Mouse (Mus musculus) thymus, postnatal 0 days (tissue): ENCODE measurements around the gene A730061H03Rik. TPM values are rescaled to one million over a fixed set of nuclear protein-coding genes. Genes with fewer than 3 reads are reported as not detected.

Experiments used
- DNase-seq: peaks from one replicate; pipeline ENCODE4 v3.0.0-alpha.2; 2015; ENCODE audit warnings: low spot score
- polyA plus RNA-seq: library from polyadenylated mRNA; unstranded; fragments of >200 nt; fragmentation: Nextera tagmentation; extraction: Ambion mirVana; gene quantifications from 2 replicates; pipeline ENCODE4 v1.2.1, GENCODE M21; 2015

The A730061H03Rik gene
- polyA plus RNA-seq, result 2.1 and 3.2 TPM in 2 replicates

- peak; percentile 99 for DNase-seq
Measured at GRCm38 (mm10) chr14:55560202-55561073, at the start of gene A730061H03Rik. A730061H03Rik (minus strand) TSS chr14:55560406.

- no peak for DNase-seq
Measured at GRCm38 (mm10) chr14:55608339-55608738, 48.1 kb upstream of the A730061H03Rik start.

GRCm38 (mm10) chr14:55605743-55606459, 45.7 kb upstream of the A730061H03Rik start:
- DNase-seq, result no peak

- DNase-seq, result no peak
Measured at GRCm38 (mm10) chr14:55604823-55605222, 44.6 kb upstream of the A730061H03Rik start.

GRCm38 (mm10) chr14:55603633-55604576, 43.7 kb upstream of the A730061H03Rik start:
- peak; percentile 95 for DNase-seq

- DNase-seq, result no peak
Measured at GRCm38 (mm10) chr14:55603271-55603632, 43.0 kb upstream of the A730061H03Rik start, which contains the start of gene Irf9. Irf9 (plus strand) TSS chr14:55603571.

GRCm38 (mm10) chr14:55598521-55599390, 38.5 kb upstream of the A730061H03Rik start:
- no peak for DNase-seq

GRCm38 (mm10) chr14:55596036-55596690, 36.0 kb upstream of the A730061H03Rik start:
- DNase-seq, result no peak

- DNase-seq, result no peak
Measured at GRCm38 (mm10) chr14:55592226-55592625, 32.0 kb upstream of the A730061H03Rik start.

GRCm38 (mm10) chr14:55591331-55591891, 31.2 kb upstream of the A730061H03Rik start, which contains the start of gene Rnf31:
Rnf31 (plus strand) TSS chr14:55591708.
- DNase-seq, result peak; percentile 82

GRCm38 (mm10) chr14:55590748-55591330, 30.6 kb upstream of the A730061H03Rik start, which contains the start of gene Psme2:
Psme2 (minus strand) TSS chr14:55591113.
- DNase-seq, result peak; percentile 73

- DNase-seq, result no peak
Measured at GRCm38 (mm10) chr14:55589771-55590448, 29.7 kb upstream of the A730061H03Rik start.

GRCm38 (mm10) chr14:55589271-55589670, 29.1 kb upstream of the A730061H03Rik start:
- DNase-seq, result no peak

GRCm38 (mm10) chr14:55586149-55586548, 25.9 kb upstream of the A730061H03Rik start:
- DNase-seq, result no peak

- DNase-seq, result peak; percentile 22
Measured at GRCm38 (mm10) chr14:55585566-55585960, 25.4 kb upstream of the A730061H03Rik start.

GRCm38 (mm10) chr14:55584702-55585565, 24.7 kb upstream of the A730061H03Rik start, which contains the start of gene Emc9:
Emc9 (minus strand) TSS chr14:55585302.
- DNase-seq, result peak; percentile 15

GRCm38 (mm10) chr14:55584303-55584701, 24.1 kb upstream of the A730061H03Rik start:
- no peak for DNase-seq
